Mouse (Mus musculus) adrenal gland, adult (tissue): ENCODE results near the gene Tnni1.

Experiments
- DNase-seq, 2 experiments: peaks; one replicate each; pipeline ENCODE4 v3.0.0; 2022 to 2023; ENCODE audit warnings: low spot score in 1 of 2; ENCODE audit not compliant: inconsistent age in 2 of 2

The Tnni1 gene

GRCm38 (mm10) chr1:135800192-135800950 is 21.1 kb downstream of the Tnni1 start:
- no peak for DNase-seq

DNA sequence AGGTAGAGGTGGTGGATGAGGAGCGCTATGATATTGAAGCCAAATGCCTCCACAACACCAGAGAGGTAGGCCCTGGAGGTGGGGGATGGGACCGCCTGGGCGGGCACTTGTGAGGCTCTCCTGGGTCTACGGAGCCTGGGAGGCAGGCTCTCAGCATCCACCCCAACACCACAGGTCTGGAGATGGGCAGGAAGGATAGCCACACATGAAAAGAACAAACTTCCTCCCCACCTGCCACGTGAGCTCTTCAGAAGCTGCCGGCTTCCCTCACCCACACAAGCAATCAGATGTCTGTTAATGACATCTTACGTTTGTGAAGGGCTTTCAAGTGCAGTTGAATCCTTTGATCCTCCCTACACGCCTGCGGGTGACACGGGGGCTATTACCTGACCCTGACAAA is 28.3 kb downstream of the Tnni1 start:
- no peak for DNase-seq

GRCm38 (mm10) chr1:135810180-135810579 is 30.9 kb downstream of the Tnni1 start:
- DNase-seq = no peak

- DNase-seq = peak; percentile 72 to 93
Measured at GRCm38 (mm10) chr1:135811016-135811646, 31.9 kb downstream of the Tnni1 start.

GRCm38 (mm10) chr1:135812205-135812604 is 33.0 kb downstream of the Tnni1 start:
- DNase-seq = no peak

- no peak for DNase-seq
Measured at GRCm38 (mm10) chr1:135812618-135813017, 33.4 kb downstream of the Tnni1 start.

DNA sequence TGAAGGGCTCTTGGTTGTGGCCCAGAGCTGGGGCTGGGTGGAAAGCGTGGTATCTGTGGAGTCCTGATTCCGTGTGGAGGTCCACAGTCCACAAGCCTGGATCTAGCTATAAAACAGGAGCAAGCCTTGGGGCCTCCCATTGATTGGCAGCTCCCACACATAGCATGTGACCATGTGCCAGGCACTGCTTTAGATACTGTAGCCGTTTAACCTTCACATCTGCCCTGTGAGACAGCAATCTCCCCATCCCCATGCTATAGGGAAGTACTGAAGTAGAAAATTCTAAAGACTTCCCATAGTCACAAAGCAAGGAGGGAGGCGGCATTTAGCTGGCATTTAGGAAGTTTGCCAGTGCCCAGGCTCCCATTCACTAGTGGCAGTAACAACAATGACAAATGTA is 33.8 kb downstream of the Tnni1 start:
- DNase-seq = no peak

DNA sequence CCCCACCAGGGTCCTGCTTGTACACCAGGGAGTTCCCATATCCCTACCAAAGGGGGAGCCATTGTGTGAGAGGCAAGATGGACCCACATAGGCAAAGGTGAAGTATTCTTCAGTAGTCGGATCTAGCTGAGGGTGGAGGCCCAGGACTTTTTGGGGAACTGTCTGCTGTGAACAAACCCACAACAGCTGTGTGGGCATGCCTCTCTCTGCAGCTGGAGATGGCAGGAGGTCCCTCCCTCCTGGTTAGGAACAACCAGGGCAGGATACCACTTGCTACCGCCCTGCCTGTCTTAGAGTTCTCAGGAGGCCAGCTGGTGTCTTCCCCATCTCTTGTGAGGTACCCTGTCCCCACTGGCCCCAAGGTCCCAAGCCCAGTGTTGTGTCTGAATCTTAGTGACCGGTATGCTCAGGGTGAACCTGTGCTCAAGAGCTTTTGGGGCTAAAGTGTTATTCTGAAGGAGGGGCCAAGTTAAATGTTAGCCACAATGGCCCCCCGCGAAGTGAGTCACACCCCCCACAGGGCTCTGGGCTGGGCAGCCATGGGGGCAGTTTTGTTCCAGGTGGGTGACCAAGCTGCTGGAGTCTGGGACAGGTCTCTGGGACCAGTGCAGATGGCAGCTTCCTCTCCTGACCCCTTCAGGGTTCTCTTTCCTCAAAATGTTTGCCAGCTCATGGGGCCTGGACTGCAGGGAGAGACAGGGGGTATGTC is 34.6 kb downstream of the Tnni1 start:
- DNase-seq = no peak

- DNase-seq = no peak
Measured at GRCm38 (mm10) chr1:135814531-135814930, 35.3 kb downstream of the Tnni1 start.

DNA sequence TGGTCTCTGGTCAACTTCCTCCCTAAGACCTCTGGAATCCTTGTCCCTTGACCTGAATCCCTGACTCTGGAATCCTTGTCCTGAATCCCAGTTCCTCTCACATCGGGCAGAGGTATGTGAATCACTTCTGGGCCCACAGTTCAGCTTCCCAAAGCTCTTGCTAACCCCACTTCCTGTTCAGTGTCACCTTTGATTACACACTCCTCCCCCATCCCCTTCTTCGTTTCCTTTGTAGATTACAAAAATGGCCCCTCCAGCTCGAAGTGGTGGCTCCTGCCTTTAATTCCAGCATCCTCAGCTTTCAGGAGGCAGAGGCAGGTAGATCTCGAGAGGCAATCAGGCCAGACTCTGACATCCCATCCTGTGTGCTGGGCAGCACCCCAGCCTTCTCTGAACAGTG is 38.4 kb downstream of the Tnni1 start:
- DNase-seq = no peak

DNA sequence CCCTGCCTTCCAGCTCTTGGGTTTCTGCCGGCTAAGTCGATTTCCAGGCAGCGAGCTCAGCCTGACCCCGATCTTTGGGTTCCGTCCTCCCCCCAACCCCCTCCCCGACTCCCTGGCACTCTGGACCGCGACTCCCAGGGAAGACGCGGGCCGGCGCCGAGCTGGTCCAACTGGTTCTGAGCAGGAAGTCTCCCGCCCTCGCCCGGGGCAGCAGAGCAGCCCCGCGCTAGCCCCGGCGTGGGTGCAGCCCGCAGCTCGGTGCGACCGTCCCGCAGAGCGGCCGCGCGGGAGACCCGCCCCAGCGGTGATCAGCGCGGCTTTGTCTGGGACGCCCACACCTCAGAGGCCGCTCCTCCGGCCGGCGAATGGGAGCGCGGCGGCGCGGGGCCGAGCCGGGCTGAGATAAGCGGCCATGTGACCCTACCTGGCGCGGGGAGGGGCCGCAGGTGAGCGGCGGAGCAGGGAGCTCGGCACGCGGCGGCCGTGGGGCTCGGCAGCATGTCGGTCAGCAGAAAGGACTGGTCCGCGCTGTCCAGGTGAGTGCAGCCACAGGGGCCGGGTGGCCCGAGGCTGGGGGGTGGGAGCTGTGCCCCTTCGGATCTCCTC is 39.4 kb downstream of the Tnni1 start, which contains the start of gene Lad1:
Gene Lad1 (plus strand): TSS at position 118 of the 606 bp plus-strand sequence.
- peak; percentile 12 to 47 for DNase-seq

DNA sequence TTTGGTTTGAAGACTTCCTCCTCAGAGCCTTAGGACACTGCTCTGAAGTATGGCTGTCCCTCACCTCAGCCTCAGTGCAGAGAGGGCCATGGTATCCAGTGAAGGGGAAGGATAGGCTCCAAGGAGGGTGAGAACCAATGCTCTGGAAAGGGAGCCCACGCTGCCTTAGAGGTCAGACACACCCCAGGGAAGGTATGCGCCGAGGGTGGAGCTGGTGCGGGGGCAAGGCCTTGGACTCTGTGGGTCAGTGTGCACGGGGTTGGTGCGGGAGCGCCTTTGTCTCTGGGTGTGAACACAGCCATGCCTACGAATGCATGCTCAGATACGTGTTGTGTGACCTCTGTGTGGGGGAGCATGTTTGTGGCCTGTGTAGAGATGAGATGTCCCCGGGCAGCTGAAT is 40.8 kb downstream of the Tnni1 start:
- no peak for DNase-seq

GRCm38 (mm10) chr1:135820736-135821364 is 41.6 kb downstream of the Tnni1 start:
- peak; percentile 27 to 67 for DNase-seq

DNA sequence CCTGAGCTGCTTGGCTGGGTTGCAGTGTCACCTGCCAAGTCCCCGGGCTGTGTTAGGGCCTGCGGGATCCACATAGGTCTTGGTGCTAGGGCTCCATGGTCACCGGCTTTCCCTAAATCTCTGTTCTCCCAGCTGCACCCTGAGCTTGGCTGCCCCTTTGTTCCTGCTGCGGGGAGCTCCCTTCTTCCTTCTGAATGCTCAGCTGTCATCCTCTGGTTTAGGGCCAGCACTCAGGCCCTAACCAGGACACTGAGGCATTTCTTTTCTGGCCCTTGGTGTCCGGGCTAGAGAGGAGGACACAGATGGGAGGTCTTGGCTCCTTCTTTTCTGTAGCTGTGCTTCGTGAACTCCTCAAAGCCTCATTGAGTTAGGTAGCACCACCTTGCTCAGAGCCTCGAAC is 42.5 kb downstream of the Tnni1 start:
- no peak for DNase-seq

GRCm38 (mm10) chr1:135828918-135829317 is 49.7 kb downstream of the Tnni1 start:
- peak in 1 of 2 experiments; percentile 76 for DNase-seq

DNA sequence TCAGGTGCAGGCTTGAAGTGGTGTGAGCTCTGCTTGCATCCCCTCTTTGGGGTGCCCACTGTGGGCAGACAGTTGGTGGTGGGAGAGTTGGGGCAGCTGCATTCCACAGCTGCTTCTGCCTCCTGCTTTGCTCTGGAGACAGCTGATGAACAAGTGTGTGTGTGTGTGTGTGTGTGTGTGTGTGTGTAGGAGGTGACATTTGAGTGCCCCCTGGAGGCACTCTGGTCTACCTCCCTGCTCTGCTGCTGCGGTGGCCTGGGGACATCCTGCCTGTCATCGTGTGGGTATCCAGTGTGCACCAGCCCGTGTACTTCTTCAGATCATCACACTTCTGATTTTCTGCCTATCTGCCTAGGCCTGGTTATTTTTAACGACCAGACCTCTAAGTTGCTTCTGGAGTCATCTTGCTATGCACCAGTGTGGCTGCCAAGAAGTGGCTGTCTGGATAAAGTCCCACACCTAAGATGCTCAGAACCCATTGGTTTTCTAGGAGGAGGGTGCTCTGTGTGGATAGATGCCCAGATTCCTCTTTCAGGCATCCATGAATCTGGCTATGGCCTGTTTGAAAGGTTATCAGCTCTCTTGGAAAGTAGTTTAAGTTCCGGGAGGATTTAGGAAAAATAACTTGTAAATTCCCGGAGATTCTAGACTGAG is 55.1 kb downstream of the Tnni1 start:
- no peak for DNase-seq

DNA sequence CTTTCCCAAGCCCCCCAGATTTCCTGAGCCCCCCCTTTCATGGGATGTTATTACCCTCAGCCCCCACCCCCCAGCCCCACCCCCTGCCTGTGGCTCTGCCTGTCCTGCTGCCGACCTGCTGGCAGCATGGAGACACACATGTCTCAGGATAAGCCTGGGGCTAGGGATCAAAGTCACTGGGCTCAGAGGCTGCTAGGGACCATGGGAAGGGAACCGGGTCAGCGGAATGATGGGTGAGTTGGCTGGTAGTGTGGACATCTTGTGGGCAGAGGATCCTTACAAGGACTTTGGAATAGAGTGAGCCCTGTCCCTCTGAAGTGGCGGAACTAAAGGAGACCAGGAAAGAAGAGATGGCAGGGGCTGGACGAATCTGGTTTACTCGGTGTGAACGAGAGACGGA is 55.7 kb downstream of the Tnni1 start:
- DNase-seq = no peak

DNA sequence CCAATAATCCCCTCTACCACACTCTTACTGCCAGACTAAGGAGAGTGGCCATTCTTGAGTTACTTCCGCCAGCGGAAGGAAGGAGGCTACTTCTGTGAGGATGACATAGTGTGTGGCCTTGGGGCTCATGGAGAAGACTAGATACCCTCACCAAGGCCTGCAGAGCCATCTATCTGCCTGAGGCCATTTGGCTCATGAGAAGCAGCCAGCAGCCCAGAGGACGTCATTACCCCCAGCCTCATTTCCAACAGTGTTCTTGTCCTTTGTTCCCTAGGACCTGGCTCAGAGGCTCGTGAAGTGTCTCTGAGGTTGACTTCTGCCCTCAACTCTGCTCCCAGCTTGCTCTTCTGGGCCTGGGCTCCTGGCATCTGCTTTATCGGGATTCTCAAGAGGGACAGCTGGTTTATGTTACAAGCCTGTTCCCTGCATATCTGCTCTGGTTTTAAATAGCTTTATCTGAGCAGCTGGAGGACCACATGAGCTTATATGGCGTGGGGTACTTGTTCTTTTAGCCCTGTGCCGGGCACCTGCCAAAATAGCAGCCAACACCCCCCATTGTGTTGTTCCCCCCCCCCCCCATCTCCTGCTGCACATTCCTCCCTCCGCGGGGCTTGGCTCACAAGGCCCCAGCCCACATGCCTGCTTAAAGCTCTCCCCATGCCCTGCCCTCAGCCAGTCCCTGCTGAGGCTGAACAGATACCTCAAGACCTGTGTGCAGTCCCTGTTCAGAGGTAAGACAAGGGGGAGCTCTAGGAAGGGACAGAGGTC is 56.7 kb downstream of the Tnni1 start, which contains the start of gene Tnnt2:
Gene Tnnt2 (plus strand): TSS at position 639 of the 768 bp plus-strand sequence.
- DNase-seq = no peak

DNA sequence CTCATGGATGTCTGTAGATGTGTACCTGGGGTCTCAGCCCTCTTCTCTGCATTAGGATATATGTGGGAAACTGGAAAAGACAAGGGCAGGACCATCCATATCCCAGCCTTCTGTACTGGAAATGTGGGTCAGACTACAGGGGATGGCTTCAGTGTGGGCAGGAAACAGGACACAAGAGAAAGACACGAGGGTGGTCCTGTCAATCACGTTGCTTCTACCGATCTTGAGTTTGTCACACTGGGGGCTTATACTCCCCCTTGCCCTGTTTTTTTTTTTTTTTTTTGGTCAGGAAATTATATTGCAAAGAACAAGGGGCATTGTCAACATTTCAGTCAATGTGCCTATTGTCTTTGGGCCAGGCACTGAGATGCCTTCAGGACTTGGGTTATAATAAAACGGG is 59.4 kb downstream of the Tnni1 start:
- no peak for DNase-seq

DNA sequence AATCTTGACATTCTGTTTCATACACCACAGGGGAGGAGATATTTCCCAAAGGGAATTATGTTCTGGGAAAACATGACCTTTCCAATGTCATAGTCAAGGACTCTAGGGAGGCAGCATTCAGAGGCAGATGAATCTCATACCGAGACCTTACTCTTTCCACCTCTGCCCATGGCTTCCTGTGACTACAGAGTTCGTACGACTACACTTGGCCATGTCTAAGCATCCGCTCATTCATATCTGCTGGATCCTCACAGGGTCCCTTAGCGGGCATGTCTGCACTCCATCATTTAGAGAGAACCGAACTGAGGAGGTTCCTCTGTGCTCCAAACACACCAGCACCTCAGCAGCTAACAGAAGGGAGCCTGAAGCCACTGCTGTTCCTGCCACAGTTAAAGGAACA is 59.8 kb downstream of the Tnni1 start:
- DNase-seq = no peak
